Mouse (Mus musculus): Measurements from ENCODE around the gene Afap1l2. TPM values are rescaled to one million over a fixed set of nuclear protein-coding genes. Genes with fewer than 3 reads are reported as not detected.

Gene Afap1l2
- polyA plus RNA-seq, 1 experiment from 2014 or later = 6.9 TPM

GRCm38 (mm10) chr19:56963876-56964275 is 44.2 kb downstream of the Afap1l2 start:
- no peak overlapping the region for H3K4me2 ChIP-seq (replicated peaks)
- no peaks in the 10 kb centered on the region for H3K27me3 ChIP-seq
- no peaks in the 10 kb centered on the region; the same call in 1 of the 2 replicates for H3K9me3 ChIP-seq
- 0 out of 2 replicates have a peak, but pooled peaks cover under 1% of the 10 kb centered on the region for H3K4me1 ChIP-seq
- 65% methylated on average over 5 of the region's 5 CpGs for WGBS
- no peak overlapping the region for H3K4me3 ChIP-seq
- no peak overlapping the region for H3K9ac ChIP-seq
- H3K36me3 ChIP-seq = no peaks in the 10 kb centered on the region
- ATAC-seq (ENCODE audit: low FRiP score, low read depth) = no peak
- no peak overlapping the region for H3K27ac ChIP-seq

DNA sequence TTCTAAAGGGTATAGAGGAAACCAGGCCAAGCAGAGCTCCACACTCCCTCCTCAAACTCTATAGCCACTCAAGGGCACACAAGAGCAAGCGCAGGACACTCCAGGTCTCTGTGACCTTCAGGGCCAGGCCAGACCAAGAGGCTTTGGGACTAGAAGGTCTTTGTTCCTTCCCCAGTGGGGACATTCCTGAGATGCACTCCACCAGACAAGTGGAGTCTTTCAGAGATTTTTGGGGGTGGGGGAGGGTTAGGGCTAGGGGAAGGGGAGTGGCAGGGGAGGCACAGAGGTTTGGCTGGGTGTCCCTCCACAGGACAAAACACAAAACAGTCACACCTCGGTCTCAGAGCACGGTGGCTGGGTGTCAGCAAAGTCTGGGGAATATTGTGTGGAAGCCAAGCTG is 48.4 kb downstream of the Afap1l2 start:
- H3K4me2 ChIP-seq (replicated peaks) = no peak overlapping the region
- H3K9ac ChIP-seq = no peak overlapping the region
- 84% methylated on average over 3 of the region's 3 CpGs for WGBS
- H3K36me3 ChIP-seq = no peaks in the 10 kb centered on the region
- no peak overlapping the region for H3K27ac ChIP-seq
- H3K27me3 ChIP-seq = no peaks in the 10 kb centered on the region
- no peak for ATAC-seq (ENCODE audit: low FRiP score, low read depth)
- H3K4me3 ChIP-seq = no peak overlapping the region
- H3K9me3 ChIP-seq = no peaks in the 10 kb centered on the region
- H3K4me1 ChIP-seq = 0 out of 2 replicates have a peak, but pooled peaks cover 4% of the 10 kb centered on the region

- no peak overlapping the region for H3K4me2 ChIP-seq (replicated peaks)
- no peak overlapping the region for H3K9ac ChIP-seq
- H3K27ac ChIP-seq = no peak overlapping the region
- no peak overlapping the region for H3K4me3 ChIP-seq
- H3K27me3 ChIP-seq = no peaks in the 10 kb centered on the region
- H3K36me3 ChIP-seq = no peaks in the 10 kb centered on the region
- no peaks in the 10 kb centered on the region for H3K9me3 ChIP-seq
- ATAC-seq (ENCODE audit: low FRiP score, low read depth) = no peak
- H3K4me1 ChIP-seq = 0 out of 2 replicates have a peak, but pooled peaks cover 4% of the 10 kb centered on the region
- 76% methylated on average over 2 of the region's 2 CpGs for WGBS
Observed at GRCm38 (mm10) chr19:56959057-56959456, 49.0 kb downstream of the Afap1l2 start.

DNA sequence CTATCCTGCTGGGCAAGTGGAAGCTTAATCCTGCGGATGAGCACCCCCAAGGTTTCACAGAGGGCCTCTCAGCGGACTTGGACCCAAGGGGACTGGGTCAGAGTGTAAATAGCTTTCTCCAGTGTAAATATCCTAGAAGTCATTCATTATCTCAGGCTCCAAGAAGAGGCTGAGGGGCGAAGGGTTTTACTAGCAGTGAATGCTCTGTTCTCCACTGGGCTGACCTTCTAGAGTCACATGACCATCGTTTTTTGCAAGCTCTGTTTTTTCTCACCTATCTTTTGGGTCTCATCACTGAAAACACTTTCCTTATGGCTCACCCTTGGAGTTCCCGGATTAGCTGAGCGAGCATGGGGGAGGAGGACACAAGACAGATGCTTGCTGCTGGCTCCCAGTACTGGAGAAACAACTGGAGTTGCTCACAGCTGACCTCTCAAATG is 49.4 kb downstream of the Afap1l2 start:
- H3K27me3 ChIP-seq = no peaks in the 10 kb centered on the region
- H3K4me1 ChIP-seq = 0 out of 2 replicates have a peak, but pooled peaks cover 4% of the 10 kb centered on the region
- no peak overlapping the region for H3K4me3 ChIP-seq
- ATAC-seq (ENCODE audit: low FRiP score, low read depth) = no peak
- H3K36me3 ChIP-seq = no peaks in the 10 kb centered on the region
- no peak overlapping the region for H3K9ac ChIP-seq
- no peak overlapping the region for H3K4me2 ChIP-seq (replicated peaks)
- no peak overlapping the region for H3K27ac ChIP-seq
- no peaks in the 10 kb centered on the region for H3K9me3 ChIP-seq
- 54% methylated on average over 6 of the region's 6 CpGs for WGBS

- Histone ChIP-seq H3K27me3 (no peaks in the 10 kb centered on the region), H3K27ac (no peak overlapping the region), H3K36me3 (no peaks in the 10 kb centered on the region), H3K9ac (no peak overlapping the region), H3K4me2 (replicated peaks) (no peak overlapping the region), H3K4me1 (0 out of 2 replicates have a peak, but pooled peaks cover 4% of the 10 kb centered on the region), H3K4me3 (no peak overlapping the region), H3K9me3 (no peaks in the 10 kb centered on the region)
- no peak for ATAC-seq (ENCODE audit: low FRiP score, low read depth)
- 67% methylated on average over 4 of the region's 4 CpGs for WGBS
Observed at GRCm38 (mm10) chr19:56958011-56958410, 50.0 kb downstream of the Afap1l2 start.

GRCm38 (mm10) chr19:56955568-56956513 is 52.2 kb downstream of the Afap1l2 start:
- no peaks in the 10 kb centered on the region for H3K36me3 ChIP-seq
- H3K9me3 ChIP-seq = no peaks in the 10 kb centered on the region
- no peak overlapping the region for H3K27ac ChIP-seq
- H3K27me3 ChIP-seq = no peaks in the 10 kb centered on the region
- whole genome bisulfite sequencing = 74% methylated on average over 20 of the region's 20 CpGs
- H3K4me2 ChIP-seq (replicated peaks) = no peak overlapping the region
- no peak for ATAC-seq (ENCODE audit: low FRiP score, low read depth)
- no peak overlapping the region for H3K9ac ChIP-seq
- H3K4me1 ChIP-seq = 0 out of 2 replicates have a peak, but pooled peaks cover 4% of the 10 kb centered on the region
- H3K4me3 ChIP-seq = no peak overlapping the region

DNA sequence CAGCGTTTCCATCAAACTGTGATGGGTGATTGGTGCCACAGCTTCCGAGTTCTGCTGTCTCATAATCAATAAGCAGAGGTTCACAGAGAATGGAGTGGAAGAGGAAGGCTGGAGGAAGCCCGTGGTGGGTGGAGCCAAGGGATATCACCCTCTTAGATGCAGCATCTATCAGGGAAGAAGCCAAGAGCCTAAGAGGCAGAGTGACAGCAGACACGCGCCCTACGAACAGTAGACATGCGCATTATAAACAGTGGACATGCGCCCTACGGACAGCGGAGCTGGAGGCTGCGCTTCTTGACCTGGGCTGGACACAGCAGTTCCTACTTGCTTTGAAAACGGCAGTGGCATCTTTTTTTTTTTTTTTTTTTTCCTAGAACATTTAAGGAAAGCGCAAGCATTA is 53.2 kb downstream of the Afap1l2 start:
- Histone ChIP-seq H3K36me3 (no peaks in the 10 kb centered on the region), H3K4me1 (0 out of 2 replicates have a peak, but pooled peaks cover 4% of the 10 kb centered on the region), H3K9me3 (no peaks in the 10 kb centered on the region), H3K27me3 (no peaks in the 10 kb centered on the region), H3K9ac (no peak overlapping the region), H3K4me3 (no peak overlapping the region), H3K27ac (no peak overlapping the region), H3K4me2 (replicated peaks) (no peak overlapping the region)
- no peak for ATAC-seq (ENCODE audit: low FRiP score, low read depth)
- 91% methylated on average over 13 of the region's 13 CpGs for WGBS

GRCm38 (mm10) chr19:56953856-56954255 is 54.2 kb downstream of the Afap1l2 start:
- H3K4me3 ChIP-seq = no peak overlapping the region
- no peak overlapping the region for H3K4me2 ChIP-seq (replicated peaks)
- H3K27me3 ChIP-seq = no peaks in the 10 kb centered on the region
- no peaks in the 10 kb centered on the region for H3K9me3 ChIP-seq
- no peak overlapping the region for H3K9ac ChIP-seq
- 0 out of 2 replicates have a peak, but pooled peaks cover 3% of the 10 kb centered on the region for H3K4me1 ChIP-seq
- no peak for ATAC-seq (ENCODE audit: low FRiP score, low read depth)
- no peaks in the 10 kb centered on the region for H3K36me3 ChIP-seq
- H3K27ac ChIP-seq = no peak overlapping the region
- 77% methylated on average over 4 of the region's 4 CpGs for WGBS

DNA sequence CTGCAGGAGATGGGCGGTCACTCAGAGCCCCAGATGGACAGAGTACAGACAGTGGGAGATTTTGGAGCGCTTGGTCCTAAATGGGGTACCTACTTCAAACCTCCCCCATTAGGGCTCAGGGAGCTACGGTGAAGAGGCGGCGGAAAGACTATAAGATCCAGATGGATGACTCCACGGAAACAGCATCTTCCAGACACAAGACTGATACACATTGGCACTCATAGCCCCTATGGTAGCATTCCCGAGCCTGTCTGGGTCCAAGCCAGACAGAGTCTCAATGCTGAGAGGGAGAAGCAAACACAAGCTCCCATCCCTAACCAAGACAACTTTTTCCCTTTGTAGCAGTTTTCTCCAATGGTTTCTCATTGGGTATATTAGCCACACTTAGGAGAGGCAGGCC is 57.2 kb downstream of the Afap1l2 start:
- Histone ChIP-seq H3K4me2 (replicated peaks) (no peak overlapping the region), H3K9me3 (no peaks in the 10 kb centered on the region), H3K27me3 (no peaks in the 10 kb centered on the region), H3K4me3 (no peak overlapping the region), H3K9ac (no peak overlapping the region), H3K4me1 (peaks cover 5% of the 10 kb centered on the region), H3K36me3 (no peaks in the 10 kb centered on the region), H3K27ac (no peak overlapping the region)
- WGBS = 85% methylated on average over 7 of the region's 7 CpGs
- ATAC-seq (ENCODE audit: low FRiP score, low read depth) = no peak

GRCm38 (mm10) chr19:56949868-56950267 is 58.2 kb downstream of the Afap1l2 start:
- H3K9me3 ChIP-seq = no peaks in the 10 kb centered on the region
- no peaks in the 10 kb centered on the region for H3K27me3 ChIP-seq
- no peaks in the 10 kb centered on the region for H3K36me3 ChIP-seq
- no peak overlapping the region for H3K27ac ChIP-seq
- no peak for ATAC-seq (ENCODE audit: low FRiP score, low read depth)
- WGBS = 65% methylated on average over 8 of the region's 8 CpGs
- no peak overlapping the region for H3K4me3 ChIP-seq
- no peak overlapping the region for H3K4me2 ChIP-seq (replicated peaks)
- H3K9ac ChIP-seq = 0 out of 2 replicates have a peak overlapping the region, but pooled peaks have one; percentile 19
- H3K4me1 ChIP-seq = peaks cover 10% of the 10 kb centered on the region

DNA sequence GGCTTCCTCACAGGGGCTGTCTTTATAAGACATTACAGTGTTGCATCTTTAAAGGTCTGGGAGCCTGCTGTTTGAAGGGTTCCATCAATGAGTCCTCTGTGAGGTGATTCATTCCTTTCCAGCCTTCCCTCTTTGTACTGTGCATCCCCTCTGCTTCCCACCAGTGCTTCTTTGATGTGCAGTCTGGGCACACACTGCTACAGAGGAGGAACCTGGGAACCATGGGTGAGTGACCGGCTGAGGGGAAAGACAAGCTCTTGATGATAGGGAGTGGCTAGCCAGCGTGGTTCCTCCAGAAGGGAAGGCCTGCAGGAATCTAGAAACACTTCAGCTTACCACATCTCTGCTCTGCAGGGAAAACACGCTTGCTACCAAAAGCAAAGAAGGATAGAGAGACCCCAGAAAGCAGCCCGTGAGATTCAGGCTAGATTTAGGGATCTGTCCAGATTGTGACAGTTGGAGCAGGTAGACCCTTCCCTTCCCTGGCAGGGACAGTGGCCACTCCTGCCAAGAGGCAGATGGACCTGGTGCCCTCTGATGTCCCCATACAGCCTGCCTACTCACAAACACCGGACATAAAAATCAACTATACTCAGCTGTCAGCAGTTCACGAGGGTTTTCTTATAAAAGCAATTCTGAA is 59.9 kb downstream of the Afap1l2 start:
- Histone ChIP-seq H3K4me3 (no peak overlapping the region), H3K36me3 (no peaks in the 10 kb centered on the region), H3K4me2 (replicated peaks) (no peak overlapping the region), H3K4me1 (peaks cover 10% of the 10 kb centered on the region), H3K9me3 (no peaks in the 10 kb centered on the region), H3K27me3 (no peaks in the 10 kb centered on the region), H3K27ac (no peak overlapping the region), H3K9ac (no peak overlapping the region)
- ATAC-seq (ENCODE audit: low FRiP score, low read depth) = no peak
- 62% methylated on average over 6 of the region's 6 CpGs for WGBS

GRCm38 (mm10) chr19:56946727-56947126 is 61.3 kb downstream of the Afap1l2 start:
- Histone ChIP-seq H3K9ac (no peak overlapping the region), H3K27me3 (no peaks in the 10 kb centered on the region), H3K36me3 (no peaks in the 10 kb centered on the region), H3K4me2 (replicated peaks) (no peak overlapping the region), H3K9me3 (no peaks in the 10 kb centered on the region), H3K27ac (no peak overlapping the region), H3K4me1 (peaks cover 10% of the 10 kb centered on the region), H3K4me3 (no peak overlapping the region)
- no peak for ATAC-seq (ENCODE audit: low FRiP score, low read depth)
- 81% methylated on average over 3 of the region's 3 CpGs for WGBS
